Comparison of ENCODE assay signal across 8 mouse cellular contexts in the genomic region with DNA sequence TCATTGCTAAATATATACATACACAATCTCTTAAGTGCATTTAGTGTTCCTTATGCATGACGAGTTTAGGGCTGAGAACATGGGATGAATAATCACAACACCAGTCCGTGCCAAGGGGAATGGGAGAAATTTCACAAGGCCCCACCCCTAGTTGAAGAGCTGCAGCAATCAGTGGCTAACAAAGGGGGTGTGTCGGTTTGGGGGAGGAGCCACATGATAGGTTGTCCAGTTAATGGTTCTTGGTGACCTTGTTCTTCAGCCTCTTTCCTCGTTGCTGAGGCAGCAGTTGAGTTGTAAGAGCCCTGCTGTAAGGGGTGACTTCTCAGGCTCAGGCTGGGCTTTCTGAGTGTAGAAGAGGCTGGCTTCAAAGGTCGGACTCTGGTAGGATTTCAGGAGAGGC. TPM values are rescaled to one million over a fixed set of nuclear protein-coding genes. Genes with fewer than 3 reads are reported as not detected.
DNase-seq lines count a peak whose midpoint lies in the region; ATAC-seq lines count a peak whose summit lies in the region.
"Had no signal": no experiment of that assay in that cellular context is flagged by ENCODE, and none has a peak within 500 bp of the region (broad histone marks: within the 10 kb centered on the region; RNA-seq: fewer than 3 reads in every experiment).

No protein-coding gene starts in this region.

- H3K4me2 ChIP-seq in hindbrain, embryonic 16.5 days (ENCODE audit: low read length) = peak overlapping the region; percentile 81
- H3K4me2 ChIP-seq in liver, embryonic 16.5 days (ENCODE audit: low read depth, low read length) = peak overlapping the region; percentile 89
- H3K4me2 ChIP-seq in stomach, embryonic 16.5 days (ENCODE audit: low read depth, low read length) = peak overlapping the region; percentile 93; the same call in 1 of the 2 replicates

- no peak overlapping the region for H3K27ac ChIP-seq in hindbrain, embryonic 16.5 days (ENCODE audit: low read depth, low read length)
- peak overlapping the region; percentile 62 for H3K27ac ChIP-seq in liver, embryonic 16.5 days (ENCODE audit: low read length)
- H3K27ac ChIP-seq in stomach, embryonic 16.5 days (ENCODE audit: low read length) = peak overlapping the region; percentile 64

- peaks cover 26% of the 10 kb centered on the region for H3K4me1 ChIP-seq in hindbrain, embryonic 16.5 days (ENCODE audit: control insufficient read depth, insufficient read depth, low read depth, low read length)
- peaks cover 29% of the 10 kb centered on the region for H3K4me1 ChIP-seq in liver, embryonic 16.5 days (ENCODE audit: control insufficient read depth, low read depth, low read length)
- peaks cover 24% of the 10 kb centered on the region for H3K4me1 ChIP-seq in stomach, embryonic 16.5 days (ENCODE audit: control insufficient read depth, insufficient read depth, low read length)

- H3K9ac ChIP-seq in hindbrain, embryonic 16.5 days (ENCODE audit: low read depth, low read length) = no peak overlapping the region
- H3K9ac ChIP-seq in liver, embryonic 16.5 days (ENCODE audit: low read depth, low read length) = no peak overlapping the region
- peak overlapping the region; percentile 21; the same call in 1 of the 2 replicates for H3K9ac ChIP-seq in stomach, embryonic 16.5 days (ENCODE audit: low read length)

- no peaks in the 10 kb centered on the region for H3K27me3 ChIP-seq in hindbrain, embryonic 16.5 days (replicated peaks; ENCODE audit: control insufficient read depth, insufficient read depth, low read length)
- no peaks in the 10 kb centered on the region for H3K27me3 ChIP-seq in liver, embryonic 16.5 days (ENCODE audit: control insufficient read depth, insufficient read depth, low read depth, low read length)
- no peaks in the 10 kb centered on the region for H3K27me3 ChIP-seq in stomach, embryonic 16.5 days (ENCODE audit: control insufficient read depth, insufficient read depth, low read length)

- H3K36me3 ChIP-seq in hindbrain, embryonic 16.5 days (ENCODE audit: control insufficient read depth, insufficient read depth, low read length) = peaks cover 3% of the 10 kb centered on the region; the same call in 1 of the 2 replicates
- peaks cover 3% of the 10 kb centered on the region; the same call in 1 of the 2 replicates for H3K36me3 ChIP-seq in liver, embryonic 16.5 days (ENCODE audit: control insufficient read depth, insufficient read depth)
- H3K36me3 ChIP-seq in stomach, embryonic 16.5 days (ENCODE audit: control insufficient read depth, insufficient read depth, low read length) = peaks cover 14% of the 10 kb centered on the region

- ATAC-seq in hindbrain, embryonic 16.5 days = no peak
- no peak for ATAC-seq in liver, embryonic 16.5 days (ENCODE audit: low read depth)
- ATAC-seq in stomach, embryonic 16.5 days (ENCODE audit: insufficient read depth, low FRiP score) = no peak
- no peak for ATAC-seq in monocyte, adult 5-6 weeks (replicated peaks; ENCODE audit: insufficient number of reproducible peaks, low FRiP score, low TSS enrichment, poor library complexity, severe bottlenecking)

- WGBS in hindbrain, embryonic 16.5 days = 44% methylated on average over 5 of the region's 5 CpGs
- 28% methylated on average over 5 of the region's 5 CpGs for WGBS in liver, embryonic 16.5 days (ENCODE audit: insufficient replicate concordance)
- 31% methylated on average over 5 of the region's 5 CpGs for WGBS in stomach, embryonic 16.5 days

- no peak overlapping the region for H3K4me3 ChIP-seq in hindbrain, embryonic 16.5 days (ENCODE audit: low read length)
- H3K4me3 ChIP-seq in liver, embryonic 16.5 days (ENCODE audit: low read depth, low read length) = no peak overlapping the region
- H3K4me3 ChIP-seq in stomach, embryonic 16.5 days (replicated peaks; ENCODE audit: low read length) = no peak overlapping the region

- no peaks in the 10 kb centered on the region for H3K9me3 ChIP-seq in hindbrain, embryonic 16.5 days (ENCODE audit: control insufficient read depth, low read length)
- no peaks in the 10 kb centered on the region for H3K9me3 ChIP-seq in liver, embryonic 16.5 days (replicated peaks; ENCODE audit: control insufficient read depth, low read length)
- H3K9me3 ChIP-seq in stomach, embryonic 16.5 days (replicated peaks; ENCODE audit: control insufficient read depth, low read length) = no peaks in the 10 kb centered on the region

- peak; percentile 58 for DNase-seq in urinary bladder, postnatal 14 days (ENCODE audit: low spot score)
- no peak for DNase-seq in urinary bladder, postnatal 4 days (ENCODE audit: low spot score in 2 of 2)
- peak; percentile 54 for DNase-seq in c-Kit-positive CD71-positive TER-119-positive erythroid progenitor cells, embryonic 14.5 days (ENCODE audit: low spot score)

RNA-seq across cellular contexts. Expression of gene Sdhb, which starts 1.9 kb away (rescaled TPM):
- polyA plus RNA-seq in hindbrain, embryonic 16.5 days (2015; fragmentation: Nextera tagmentation; extraction: Ambion mirVana) = 490 and 530 TPM in 2 replicates
- polyA plus RNA-seq in liver, embryonic 16.5 days (2015; fragmentation: Nextera tagmentation; extraction: Ambion mirVana) = 190 and 193 TPM in 2 replicates
- 399 and 401 TPM in 2 replicates for polyA plus RNA-seq in stomach, embryonic 16.5 days (2015; fragmentation: Nextera tagmentation; extraction: Ambion mirVana)
- 122 to 131 TPM (median 125 TPM) in 3 replicates for total RNA-seq in monocyte, adult 5-6 weeks (2017)

RNA-seq across cellular contexts. Expression of gene Atp13a2, which starts 23.7 kb away (rescaled TPM):
- 185 and 196 TPM in 2 replicates for polyA plus RNA-seq in hindbrain, embryonic 16.5 days (2015; fragmentation: Nextera tagmentation; extraction: Ambion mirVana)
- 15.7 and 18.3 TPM in 2 replicates for polyA plus RNA-seq in liver, embryonic 16.5 days (2015; fragmentation: Nextera tagmentation; extraction: Ambion mirVana)
- 37.9 and 41.7 TPM in 2 replicates for polyA plus RNA-seq in stomach, embryonic 16.5 days (2015; fragmentation: Nextera tagmentation; extraction: Ambion mirVana)
- 29.4 to 38.3 TPM (median 34.3 TPM) in 3 replicates for total RNA-seq in monocyte, adult 5-6 weeks (2017)

RNA-seq across cellular contexts. Expression of gene Mfap2, which starts 47.3 kb away (rescaled TPM):
- polyA plus RNA-seq in hindbrain, embryonic 16.5 days (2015; fragmentation: Nextera tagmentation; extraction: Ambion mirVana) = 130 and 180 TPM in 2 replicates
- 15.3 and 20.3 TPM in 2 replicates for polyA plus RNA-seq in liver, embryonic 16.5 days (2015; fragmentation: Nextera tagmentation; extraction: Ambion mirVana)
- polyA plus RNA-seq in stomach, embryonic 16.5 days (2015; fragmentation: Nextera tagmentation; extraction: Ambion mirVana) = 423 and 500 TPM in 2 replicates
- not detected in 3 replicates for total RNA-seq in monocyte, adult 5-6 weeks (2017)
- total RNA-seq: neutrophil, adult 5-6 weeks had no signal

RNA-seq across cellular contexts. Expression of gene Padi2, which starts 56.8 kb away (rescaled TPM):
- 2.4 and 2.7 TPM in 2 replicates for polyA plus RNA-seq in hindbrain, embryonic 16.5 days (2015; fragmentation: Nextera tagmentation; extraction: Ambion mirVana)
- polyA plus RNA-seq in liver, embryonic 16.5 days (2015; fragmentation: Nextera tagmentation; extraction: Ambion mirVana) = 1.6 and 1.7 TPM in 2 replicates
- polyA plus RNA-seq in stomach, embryonic 16.5 days (2015; fragmentation: Nextera tagmentation; extraction: Ambion mirVana) = 3.2 and 4.0 TPM in 2 replicates
- total RNA-seq in monocyte, adult 5-6 weeks (2017) = 41.3 to 73.2 TPM (median 47.7 TPM) in 3 replicates

Comparison
In these comparisons a context has a peak if more than half of its experiments do, and no peak if none do; other contexts are left out.
1. DNase-seq: peak in urinary bladder, postnatal 14 days (single experiment) and c-Kit-positive CD71-positive TER-119-positive erythroid progenitor cells, embryonic 14.5 days (single experiment); none in urinary bladder, postnatal 4 days (0 of 2).
2. Peak in every context shown above with its lines, with median percentiles within 50 percentile points of each other: H3K4me2 ChIP-seq.